Mouse (Mus musculus) liver, embryonic 14.5 days (tissue): ENCODE results near the gene Hmbs. TPM values are rescaled to one million over a fixed set of nuclear protein-coding genes. Genes with fewer than 3 reads are reported as not detected.

Experiments
- ATAC-seq: fragments of 200-750 bp; cut with Nextera tagmentation; 2 replicates; pipeline ENCODE4 v1.8.0; 2017; ENCODE audit warnings: moderate number of reproducible peaks, mild to moderate bottlenecking, moderate library complexity; ENCODE audit not compliant: insufficient read depth
- DNase-seq, 3 experiments: peaks; one replicate each; pipeline ENCODE4 v3.0.0-alpha.2; 2012 to 2013; ENCODE audit warnings: low read depth in 3 of 3, low spot score in 3 of 3
- H3K27ac ChIP-seq: fragments of 300-500 bp; sonication (generic); 2 replicates; pipeline ENCODE4 v1.5.1; 2014; ENCODE audit warnings: moderate library complexity, mild to moderate bottlenecking, control low read depth, inconsistent platforms
- H3K27me3 ChIP-seq: fragments of 300-500 bp; sonication (generic); 2 replicates; pipeline ENCODE4 v1.6.1; 2014; ENCODE audit warnings: mild to moderate bottlenecking, low read length, moderate library complexity; ENCODE audit not compliant: control insufficient read depth, insufficient read depth
- H3K36me3 ChIP-seq: fragments of 300-500 bp; sonication (generic); replicated peaks from 2 replicates; pipeline ENCODE4 v1.6.1; 2014; ENCODE audit warnings: low read depth; ENCODE audit not compliant: control insufficient read depth, insufficient read depth
- H3K4me1 ChIP-seq, 2 experiments: fragments of 200-500 bp in 1 of 2; fragments of 300-500 bp in 1 of 2; sonication (generic) in 1 of 2; replicated peaks; 2 replicates each; pipeline ENCODE4 v1.6.1; 2012 to 2014; ENCODE audit warnings: antibody characterized with exemption in 1 of 2, inconsistent platforms in 1 of 2, low read length in 1 of 2; ENCODE audit not compliant: control insufficient read depth in 2 of 2, insufficient read depth in 2 of 2
- H3K4me2 ChIP-seq: fragments of 300-500 bp; sonication (generic); 2 replicates; pipeline ENCODE4 v1.6.1; 2014; ENCODE audit warnings: low read depth, mild to moderate bottlenecking, control low read depth, moderate library complexity
- H3K4me3 ChIP-seq, 2 experiments: fragments of 200-500 bp in 1 of 2; fragments of 300-500 bp in 1 of 2; sonication (generic) in 1 of 2; 2 replicates each; pipeline ENCODE4 v1.5.1; 2012 to 2014; ENCODE audit warnings: low read depth in 2 of 2, low read length in 2 of 2, mild to moderate bottlenecking in 2 of 2, control low read depth in 1 of 2, inconsistent platforms in 1 of 2, moderate library complexity in 1 of 2; ENCODE audit not compliant: insufficient read depth in 1 of 2
- H3K9ac ChIP-seq: fragments of 300-500 bp; sonication (generic); replicated peaks from 2 replicates; pipeline ENCODE4 v1.6.1; 2014; ENCODE audit warnings: mild to moderate bottlenecking, control low read depth, moderate library complexity
- H3K9me3 ChIP-seq: fragments of 300-500 bp; sonication (generic); 2 replicates; pipeline ENCODE4 v1.6.1; 2016; ENCODE audit warnings: low read length, mixed read lengths; ENCODE audit not compliant: control insufficient read depth
- CTCF ChIP-seq: IDR thresholded peaks from 2 replicates; pipeline ENCODE4 v1.5.1; 2016; ENCODE audit warnings: antibody characterized with exemption, low read depth, control low read depth
- EP300 ChIP-seq: IDR thresholded peaks from 2 replicates; pipeline ENCODE4 v1.6.1; 2016; ENCODE audit warnings: antibody characterized with exemption, low read depth
- WGBS: fragments of 180-500 bp; shearing (Covaris S2); extraction: QIAGEN DNeasy Blood & Tissue Kit; methylation state at CpG from one replicate; pipeline ENCODE4 v1.1.7; 2014; ENCODE audit not compliant: insufficient replicate concordance; 5-methylcytosine and 5-hydroxymethylcytosine counted together
- polyA plus RNA-seq, 2 experiments: library from polyadenylated mRNA; depleted of rRNA in 1 of 2; stranded (reverse) in 1 of 2; unstranded in 1 of 2; fragments of >200 nt; fragmentation: Nextera tagmentation in 1 of 2; extraction: Ambion mirVana in 1 of 2; gene quantifications; 2 replicates each; pipeline versions ENCODE4 v1.2.1 to v1.2.3; 2012 to 2014

The Hmbs gene
- polyA plus RNA-seq, 2 experiments, result 876 to 1,376 TPM

DNA sequence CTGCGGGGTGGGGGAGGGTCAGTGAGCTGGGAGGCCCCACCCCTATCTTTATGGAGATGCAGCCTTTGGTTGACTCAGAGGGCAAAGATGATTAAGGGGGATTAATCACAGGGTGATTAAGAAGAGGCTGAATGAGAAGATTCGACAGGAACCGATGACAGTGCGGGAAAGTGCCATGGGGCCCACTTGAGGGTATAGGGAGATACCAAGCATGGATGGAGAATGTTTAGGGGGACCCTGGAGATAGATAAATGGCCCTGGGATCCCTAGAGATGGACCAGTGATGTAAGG is 29.8 kb downstream of the Hmbs start:
- TF ChIP-seq CTCF, result no peak
- TF ChIP-seq EP300, result no peak
- no peaks in the 10 kb centered on the region for H3K9me3 ChIP-seq
- peaks cover 43% of the 10 kb centered on the region for H3K36me3 ChIP-seq
- H3K4me2 ChIP-seq, result no peak overlapping the region
- no peaks in the 10 kb centered on the region for H3K27me3 ChIP-seq
- H3K9ac ChIP-seq, result no peak overlapping the region
- DNase-seq (no peak), ATAC-seq (no peak)
- H3K27ac ChIP-seq, result no peak overlapping the region
- 82% methylated on average over 4 of the region's 4 CpGs for WGBS
- H3K4me3 ChIP-seq, result no peak overlapping the region
- peaks cover 12 to 15% of the 10 kb centered on the region in 2 experiments for H3K4me1 ChIP-seq

DNA sequence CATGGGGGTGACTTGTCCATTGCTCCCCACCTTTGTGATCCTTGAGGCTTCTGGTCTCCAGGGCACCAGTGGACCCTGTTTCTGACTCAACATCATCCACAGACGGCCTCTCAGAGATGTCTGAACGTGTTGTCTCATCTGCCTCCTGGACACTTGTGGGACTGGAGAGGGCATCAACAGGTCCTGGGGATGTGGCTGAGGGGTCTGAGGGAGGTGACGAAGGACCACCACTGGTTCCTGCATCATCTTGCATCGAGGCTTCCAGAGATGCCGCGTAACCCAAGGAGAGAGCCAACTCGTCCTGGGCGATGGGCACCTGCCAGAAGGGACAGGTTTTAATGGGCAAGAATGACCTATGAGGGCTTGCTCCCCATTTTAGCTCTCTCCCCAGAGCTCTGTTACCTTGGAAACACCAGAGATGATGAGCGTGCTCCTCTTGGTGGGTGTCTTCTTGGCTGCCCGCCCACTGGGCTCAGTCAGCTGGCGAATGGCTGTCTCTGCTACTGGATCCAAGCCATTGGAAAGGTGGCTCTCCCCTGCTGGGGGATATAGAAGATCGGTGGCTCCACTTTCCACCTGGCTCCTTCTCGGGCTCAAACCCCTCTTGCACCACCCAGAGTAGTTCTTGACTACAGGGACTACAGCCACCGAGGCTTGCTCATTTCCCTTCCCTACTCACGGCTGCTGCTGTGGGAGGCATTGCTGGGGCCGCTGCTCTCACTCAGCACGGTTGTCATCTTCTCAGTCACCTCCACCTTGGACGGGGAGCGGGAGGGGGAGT is 30.4 kb downstream of the Hmbs start:
- DNase-seq (no peak), ATAC-seq (no peak)
- Histone ChIP-seq H3K27me3 (no peaks in the 10 kb centered on the region), H3K4me3 (no peak overlapping the region), H3K9me3 (no peaks in the 10 kb centered on the region), H3K4me1 (peaks cover 8 to 10% of the 10 kb centered on the region in 2 experiments), H3K36me3 (peaks cover 43% of the 10 kb centered on the region), H3K27ac (no peak overlapping the region), H3K9ac (no peak overlapping the region), H3K4me2 (no peak overlapping the region)
- 83% methylated on average over 19 of the region's 19 CpGs for WGBS
- TF ChIP-seq CTCF (no peak), EP300 (no peak)

DNA sequence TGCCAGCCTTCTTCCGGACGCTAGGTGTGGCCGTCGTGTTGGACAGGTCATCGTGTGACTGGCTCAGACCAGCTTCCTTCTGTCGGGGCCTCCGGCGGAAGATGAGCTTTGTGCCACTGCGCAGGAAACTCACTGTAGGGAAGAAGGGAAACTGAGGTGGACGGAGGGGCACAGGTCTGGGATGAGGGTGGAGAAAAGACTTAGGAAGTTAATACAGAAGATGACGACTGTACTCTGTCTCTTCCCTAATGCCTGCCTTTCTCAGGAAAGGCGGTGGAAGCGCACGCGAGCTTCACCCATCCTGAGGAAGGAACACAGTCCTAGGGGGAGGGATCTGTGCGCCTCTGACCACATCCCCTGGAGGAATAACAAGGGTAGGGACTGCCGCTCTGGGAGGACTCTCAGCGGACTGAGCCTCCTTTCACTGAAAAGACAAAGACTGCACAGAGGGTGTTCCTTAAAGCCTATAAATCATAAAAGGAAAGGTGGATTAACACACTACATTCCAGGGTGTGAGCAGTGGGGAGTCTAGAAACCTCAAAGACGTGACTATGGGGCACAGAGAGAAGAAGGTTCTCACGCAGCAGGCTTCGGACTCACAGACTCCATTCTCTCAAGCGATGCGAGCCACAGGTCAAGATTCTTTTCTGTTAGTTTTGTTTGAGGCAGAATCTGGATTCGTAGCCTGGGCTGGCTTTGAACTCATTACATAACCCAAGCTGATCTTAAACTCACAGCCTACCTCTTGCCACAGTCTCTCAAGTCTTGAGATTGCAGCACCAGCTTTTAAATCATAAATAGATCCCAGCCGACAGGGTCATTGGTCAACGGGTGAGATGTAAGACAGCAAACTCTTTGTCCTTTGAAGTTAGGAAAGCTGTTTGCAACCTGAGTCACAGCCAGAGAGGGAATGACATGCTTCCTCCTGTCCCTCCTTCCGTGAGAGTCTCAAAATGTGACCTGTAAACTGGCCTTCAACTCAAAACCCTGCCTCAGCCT is 32.6 kb downstream of the Hmbs start:
- H3K9me3 ChIP-seq, result no peaks in the 10 kb centered on the region
- 39% methylated on average over 27 of the region's 27 CpGs for WGBS
- no peak overlapping the region for H3K27ac ChIP-seq
- no peak overlapping the region for H3K4me3 ChIP-seq
- H3K36me3 ChIP-seq, result peaks cover 39% of the 10 kb centered on the region
- H3K4me2 ChIP-seq, result peak overlapping the region; percentile 2; the same call in 1 of the 2 replicates
- no peak for ATAC-seq
- H3K9ac ChIP-seq, result no peak overlapping the region
- TF ChIP-seq CTCF, result no peak
- DNase-seq, result no peak
- no peaks in the 10 kb centered on the region for H3K27me3 ChIP-seq
- H3K4me1 ChIP-seq, result peaks cover 3 to 5% of the 10 kb centered on the region in 2 experiments

DNA sequence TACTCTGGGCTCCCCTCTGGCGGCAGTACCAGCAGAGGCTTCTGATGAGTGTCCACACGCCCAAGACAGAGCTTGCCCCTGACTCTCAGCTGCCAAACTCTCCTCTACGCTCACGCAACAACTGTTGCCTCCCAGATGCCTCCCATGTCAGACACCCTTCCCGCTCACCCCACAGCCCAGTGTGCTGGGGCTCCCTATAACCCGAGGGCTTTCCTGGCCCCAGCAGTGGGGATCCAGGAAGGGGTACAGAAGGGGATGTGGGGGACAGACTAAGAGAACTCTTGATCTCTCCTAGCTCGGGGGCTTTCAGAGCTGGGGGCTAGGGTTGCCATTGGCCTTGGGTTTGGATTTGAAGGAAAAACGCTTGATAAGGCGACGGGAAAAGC is 33.3 kb downstream of the Hmbs start:
- no peak overlapping the region for H3K27ac ChIP-seq
- peaks cover 32% of the 10 kb centered on the region for H3K36me3 ChIP-seq
- WGBS, result 51% methylated on average over 10 of the region's 10 CpGs
- H3K4me1 ChIP-seq, result peaks cover 6 to 8% of the 10 kb centered on the region in 2 experiments
- no peak for DNase-seq
- no peaks in the 10 kb centered on the region for H3K27me3 ChIP-seq
- no peak for ATAC-seq
- no peaks in the 10 kb centered on the region for H3K9me3 ChIP-seq
- H3K4me3 ChIP-seq, result no peak overlapping the region
- no peak for TF ChIP-seq CTCF
- TF ChIP-seq EP300, result no peak
- no peak overlapping the region for H3K9ac ChIP-seq
- peak overlapping the region; percentile 2; the same call in 1 of the 2 replicates for H3K4me2 ChIP-seq

DNA sequence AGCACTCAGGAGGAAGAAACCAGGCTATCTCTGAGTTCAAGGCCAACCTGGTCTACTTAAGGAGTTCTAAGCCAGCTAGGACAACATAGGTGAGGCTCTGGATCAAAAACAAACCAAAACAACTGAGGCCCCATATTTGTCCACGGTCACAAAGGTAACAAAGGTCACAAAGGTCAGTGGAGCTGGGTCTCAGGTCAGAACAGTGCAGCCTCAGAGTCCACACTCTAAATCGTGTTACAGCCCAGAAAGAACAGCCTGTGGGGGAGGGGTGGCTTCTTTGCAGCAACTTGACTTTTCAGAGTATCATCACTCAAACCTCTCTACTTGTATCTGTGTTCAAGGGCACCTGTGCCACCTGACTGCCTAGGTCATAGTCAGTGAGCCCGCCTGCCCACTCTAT is 34.3 kb downstream of the Hmbs start:
- WGBS, result 68% methylated on average over 3 of the region's 3 CpGs
- Histone ChIP-seq H3K9ac (no peak overlapping the region), H3K4me2 (no peak overlapping the region), H3K27ac (no peak overlapping the region), H3K36me3 (peaks cover 22% of the 10 kb centered on the region), H3K4me1 (peaks cover 6 to 8% of the 10 kb centered on the region in 2 experiments), H3K9me3 (no peaks in the 10 kb centered on the region), H3K4me3 (no peak overlapping the region), H3K27me3 (no peaks in the 10 kb centered on the region)
- DNase-seq (no peak), ATAC-seq (no peak)
- TF ChIP-seq CTCF (no peak), EP300 (no peak)
